Mouse (Mus musculus) myocyte (in vitro differentiated cells): ENCODE measurements around the gene Tnfrsf23. TPM values are rescaled to one million over a fixed set of nuclear protein-coding genes. Genes with fewer than 3 reads are reported as not detected.

Experiments
- H3K27me3 ChIP-seq: one replicate; pipeline ENCODE4 v1.6.1; 2011; ENCODE audit not compliant: control insufficient read depth, insufficient read depth, insufficient read length
- H3K36me3 ChIP-seq: one replicate; pipeline ENCODE4 v1.6.1; 2011; ENCODE audit not compliant: control insufficient read depth, insufficient read depth
- H3K4me2 ChIP-seq: one replicate; pipeline ENCODE4 v1.6.1; 2011; ENCODE audit warnings: low read depth, control low read depth
- H3K4me3 ChIP-seq: one replicate; pipeline ENCODE4 v1.5.1; 2011; ENCODE audit warnings: mild to moderate bottlenecking, control low read depth, moderate library complexity
- H3K79me2 ChIP-seq: one replicate; pipeline ENCODE4 v1.6.1; 2011; ENCODE audit not compliant: control insufficient read depth, insufficient read depth
- H3ac ChIP-seq: one replicate; pipeline ENCODE4 v1.6.1; 2011; ENCODE audit not compliant: control insufficient read depth, insufficient read length
- CEBPB ChIP-seq: IDR thresholded peaks from 2 replicates; pipeline ENCODE4 v1.6.1; 2011; ENCODE audit warnings: mild to moderate bottlenecking, moderate library complexity; ENCODE audit not compliant: poor library complexity, insufficient read depth, severe bottlenecking
- E2F4 ChIP-seq: IDR thresholded peaks from one replicate; pipeline ENCODE4 v1.6.1; 2011; ENCODE audit warnings: mild to moderate bottlenecking, control low read depth, moderate library complexity; ENCODE audit not compliant: insufficient read depth
- MAX ChIP-seq: IDR thresholded peaks from one replicate; pipeline ENCODE4 v1.6.1; 2011; ENCODE audit warnings: low read depth, mild to moderate bottlenecking, control low read depth
- MYOD1 ChIP-seq, 3 experiments: IDR thresholded peaks; one replicate each; pipeline ENCODE4 v1.6.1; 2011; ENCODE audit warnings: control low read depth in 2 of 3, low read depth in 2 of 3, mild to moderate bottlenecking in 2 of 3, moderate library complexity in 1 of 3; ENCODE audit not compliant: insufficient read length in 2 of 3, control insufficient read depth in 1 of 3
- MYOG ChIP-seq, 3 experiments: IDR thresholded peaks; one replicate each; pipeline ENCODE4 v1.6.1; 2011; ENCODE audit warnings: control low read depth in 2 of 3, low read depth in 2 of 3, mild to moderate bottlenecking in 2 of 3; ENCODE audit not compliant: insufficient read length in 2 of 3, control insufficient read depth in 1 of 3, insufficient read depth in 1 of 3
- POLR2A ChIP-seq: IDR thresholded peaks from one replicate; pipeline ENCODE4 v1.6.1; 2011; ENCODE audit warnings: low read depth, mild to moderate bottlenecking, control low read depth, moderate library complexity; ENCODE audit not compliant: insufficient read length
- POLR2AphosphoS2 ChIP-seq: IDR thresholded peaks from one replicate; pipeline ENCODE4 v1.6.1; 2011; ENCODE audit warnings: low read depth, control low read depth; ENCODE audit not compliant: insufficient read length
- REST ChIP-seq: IDR thresholded peaks from one replicate; pipeline ENCODE4 v1.6.1; 2011; ENCODE audit warnings: mild to moderate bottlenecking, control low read depth, moderate library complexity; ENCODE audit not compliant: insufficient read depth, insufficient read length
- SRF ChIP-seq: IDR thresholded peaks from one replicate; pipeline ENCODE4 v1.6.1; 2011; ENCODE audit warnings: low read depth; ENCODE audit not compliant: control insufficient read depth, insufficient read length
- TCF12 ChIP-seq: IDR thresholded peaks from one replicate; pipeline ENCODE4 v1.6.1; 2011; ENCODE audit warnings: mild to moderate bottlenecking, control low read depth; ENCODE audit not compliant: poor library complexity, insufficient read depth, severe bottlenecking
- TCF3 ChIP-seq: IDR thresholded peaks from one replicate; pipeline ENCODE4 v1.6.1; 2011; ENCODE audit warnings: low read depth, control low read depth; ENCODE audit not compliant: insufficient read length
- USF1 ChIP-seq: IDR thresholded peaks from one replicate; pipeline ENCODE4 v1.6.1; 2011; ENCODE audit warnings: low read depth, mild to moderate bottlenecking, control low read depth, moderate library complexity
- polyA plus RNA-seq: library from polyadenylated mRNA; unstranded; fragments of >200 nt; fragmentation: generic; extraction: Trizol; gene quantifications from one replicate; pipeline ENCODE4 v1.2.1, GENCODE M21; 2012; ENCODE audit warnings: missing spikeins

Tnfrsf23 gene
- polyA plus RNA-seq, 1 experiment: 25.7 TPM

DNA sequence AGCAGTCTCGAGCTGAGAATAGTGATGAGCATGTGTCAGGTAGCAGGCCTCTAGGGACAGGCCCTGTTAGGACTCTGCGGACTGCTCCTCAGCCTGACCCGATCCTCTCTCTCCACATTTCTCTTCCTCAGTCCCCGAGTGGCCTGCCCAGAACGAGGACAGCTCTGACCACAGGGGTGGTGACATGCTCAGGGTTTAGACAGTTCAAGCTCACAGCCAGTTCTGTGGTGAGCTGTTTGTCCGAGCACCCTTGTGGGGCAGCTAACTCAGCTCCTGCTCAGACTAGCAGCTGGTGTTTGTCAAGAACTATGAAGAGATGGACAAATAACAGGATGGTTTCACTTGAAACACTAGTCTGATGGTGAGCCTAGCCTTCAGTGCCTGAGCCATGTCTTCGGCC is 25.7 kb upstream of the Tnfrsf23 start:
- TF ChIP-seq MYOD1 (IDR thresholded peaks at IDR 0.05; ENCODE audit: control insufficient read depth in 1 of 3, insufficient read length in 2 of 3, low read depth in 2 of 3) (no peak), SRF (no peak), POLR2AphosphoS2 (no peak), USF1 (no peak), POLR2A (no peak), E2F4 (no peak), TCF12 (no peak), MAX (no peak), CEBPB (no peak), MYOG (IDR thresholded peaks at IDR 0.05; ENCODE audit: control insufficient read depth in 1 of 3, insufficient read depth in 1 of 3, insufficient read length in 2 of 3, low read depth in 2 of 3) (no peak), TCF3 (no peak), REST (no peak)
- H3K4me2 ChIP-seq: no peak overlapping the region

DNA sequence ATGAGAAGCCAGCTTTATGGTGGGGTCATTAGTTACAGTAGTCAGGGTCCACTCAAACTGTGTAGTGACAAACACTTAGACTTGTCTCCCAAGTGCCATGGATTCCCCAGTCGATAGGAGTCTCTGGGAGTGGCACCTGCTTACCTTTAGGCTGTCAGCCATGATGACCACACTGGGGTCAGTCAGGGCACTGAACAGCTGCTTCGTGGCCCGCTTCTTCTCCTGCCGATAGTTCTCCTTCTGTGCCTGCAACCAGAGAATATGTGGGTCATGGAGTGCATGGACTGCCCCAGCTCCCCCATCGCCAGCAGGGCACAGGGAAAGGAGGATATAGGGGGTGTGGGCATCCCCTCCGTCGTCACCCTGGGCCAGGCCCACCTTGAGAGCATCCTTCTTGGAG is 23.7 kb upstream of the Tnfrsf23 start:
- Histone ChIP-seq H3K4me3 (no peak overlapping the region), H3K79me2 (no peaks in the 10 kb centered on the region), H3K36me3 (peaks cover 25% of the 10 kb centered on the region), H3K27me3 (no peaks in the 10 kb centered on the region), H3ac (no peak overlapping the region), H3K4me2 (no peak overlapping the region)
- TF ChIP-seq MYOG (IDR thresholded peaks at IDR 0.05; ENCODE audit: control insufficient read depth in 1 of 3, insufficient read depth in 1 of 3, insufficient read length in 2 of 3, low read depth in 2 of 3): peak in 1 of 3 experiments; percentile 74
- TF ChIP-seq MYOD1 (IDR thresholded peaks at IDR 0.05; ENCODE audit: control insufficient read depth in 1 of 3, insufficient read length in 2 of 3, low read depth in 2 of 3): peak in 2 of 3 experiments; percentile 20 to 57
- no peak for TF ChIP-seq USF1

More for the DNA sequence above, 25.7 kb upstream of the Tnfrsf23 start:
- no peaks in the 10 kb centered on the region for H3K27me3 ChIP-seq
- H3K79me2 ChIP-seq: no peaks in the 10 kb centered on the region
- H3K4me3 ChIP-seq: no peak overlapping the region
- peaks cover 13% of the 10 kb centered on the region for H3K36me3 ChIP-seq
- no peak overlapping the region for H3ac ChIP-seq

DNA sequence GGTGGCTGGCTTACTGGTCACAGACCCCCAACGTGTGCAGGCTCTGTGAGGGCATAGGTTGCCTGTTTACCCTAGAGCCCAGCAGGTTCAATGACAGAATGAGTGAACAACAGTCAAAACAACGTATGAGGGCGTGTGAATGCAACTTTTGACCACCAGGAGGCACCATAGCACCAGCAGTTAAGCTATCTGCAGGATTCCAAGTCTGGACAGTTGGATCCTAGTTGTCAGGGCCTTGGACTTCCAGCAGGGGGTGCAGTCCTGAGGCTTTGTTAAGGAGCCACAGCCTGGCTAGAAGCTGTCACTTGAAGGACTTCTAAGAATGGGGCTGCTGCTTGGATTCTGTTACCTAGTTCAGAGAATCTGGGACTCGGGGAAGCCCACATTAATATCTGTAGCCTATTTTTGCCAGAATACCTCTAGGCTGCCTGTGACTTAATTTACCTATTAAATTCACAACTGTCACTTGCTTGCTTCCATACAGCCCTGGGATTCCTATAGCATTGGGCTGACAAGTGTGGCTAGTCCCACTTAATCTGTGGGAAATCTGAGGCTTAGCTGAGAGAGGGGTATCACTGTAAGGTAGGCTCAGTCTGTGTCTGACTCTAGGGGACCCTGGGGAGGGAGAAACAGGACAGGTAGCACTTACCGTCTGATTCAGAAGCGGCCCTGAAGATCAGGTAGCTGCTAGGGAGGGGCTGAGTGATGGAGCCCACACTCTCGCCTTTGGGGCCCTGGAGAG is 21.2 kb upstream of the Tnfrsf23 start:
- H3K79me2 ChIP-seq: no peaks in the 10 kb centered on the region
- no peak overlapping the region for H3K4me3 ChIP-seq
- no peak overlapping the region for H3K4me2 ChIP-seq
- TF ChIP-seq USF1 (no peak), POLR2AphosphoS2 (peak; percentile 45)
- H3K27me3 ChIP-seq: no peaks in the 10 kb centered on the region
- no peak overlapping the region for H3ac ChIP-seq
- peaks cover 25% of the 10 kb centered on the region for H3K36me3 ChIP-seq

DNA sequence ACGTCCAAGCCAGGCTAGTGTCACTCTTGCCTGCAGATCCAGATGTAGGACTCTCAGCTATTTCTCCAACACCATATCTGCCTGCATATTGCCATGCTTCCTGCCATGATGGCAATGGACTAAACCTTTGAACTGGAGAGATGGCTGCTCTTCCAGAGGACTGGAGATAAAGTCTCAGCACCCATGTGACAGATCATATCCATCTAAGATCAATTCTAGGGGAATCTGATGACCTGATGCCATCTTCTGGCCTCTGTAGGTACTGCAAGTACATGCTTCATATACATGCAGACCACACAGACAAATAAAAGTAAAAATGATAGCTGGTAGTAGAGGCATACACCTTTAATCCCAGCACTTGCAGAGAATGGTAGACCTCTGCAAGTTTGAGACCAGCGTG is 10.5 kb upstream of the Tnfrsf23 start:
- H3K4me3 ChIP-seq: no peak overlapping the region
- TF ChIP-seq TCF3 (no peak), POLR2AphosphoS2 (no peak), USF1 (no peak), MAX (no peak), SRF (no peak), MYOD1 (IDR thresholded peaks at IDR 0.05; ENCODE audit: control insufficient read depth in 1 of 3, insufficient read length in 2 of 3, low read depth in 2 of 3) (no peak), POLR2A (no peak), TCF12 (no peak), CEBPB (no peak), REST (no peak), E2F4 (no peak), MYOG (IDR thresholded peaks at IDR 0.05; ENCODE audit: control insufficient read depth in 1 of 3, insufficient read depth in 1 of 3, insufficient read length in 2 of 3, low read depth in 2 of 3) (no peak)
- no peaks in the 10 kb centered on the region for H3K79me2 ChIP-seq
- no peak overlapping the region for H3ac ChIP-seq
- peaks cover 35% of the 10 kb centered on the region for H3K36me3 ChIP-seq
- no peak overlapping the region for H3K4me2 ChIP-seq
- no peaks in the 10 kb centered on the region for H3K27me3 ChIP-seq

DNA sequence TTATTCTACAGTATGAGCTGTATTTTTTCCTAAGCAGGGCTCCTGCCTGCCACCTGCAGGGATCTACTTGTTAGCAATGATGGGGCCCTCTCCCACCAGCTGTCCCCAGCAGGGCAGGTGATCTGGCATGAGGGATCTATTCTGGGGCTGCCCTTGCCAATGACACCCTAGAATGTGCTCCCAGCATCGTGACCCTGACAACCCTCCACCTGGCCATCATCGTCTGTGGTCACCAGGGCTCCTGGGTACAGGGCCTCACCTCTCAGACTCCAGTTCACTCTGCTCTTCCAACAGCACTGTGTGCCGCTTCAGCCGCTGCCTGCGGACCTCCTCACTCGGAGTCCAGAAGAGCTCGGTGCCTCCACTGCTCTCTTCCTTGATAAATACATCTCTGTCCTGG is 8.9 kb upstream of the Tnfrsf23 start:
- Histone ChIP-seq H3K4me3 (no peak overlapping the region), H3K79me2 (no peaks in the 10 kb centered on the region), H3ac (no peak overlapping the region), H3K36me3 (peaks cover 39% of the 10 kb centered on the region), H3K4me2 (no peak overlapping the region), H3K27me3 (no peaks in the 10 kb centered on the region)
- TF ChIP-seq REST (no peak), TCF12 (no peak), E2F4 (no peak), MAX (no peak), SRF (no peak), CEBPB (no peak), MYOD1 (IDR thresholded peaks at IDR 0.05; ENCODE audit: control insufficient read depth in 1 of 3, insufficient read length in 2 of 3, low read depth in 2 of 3) (no peak)
